Mouse (Mus musculus) layer of hippocampus, adult 2 months (tissue): ENCODE measurements around the gene Olfr871. TPM values are rescaled to one million over a fixed set of nuclear protein-coding genes. Genes with fewer than 3 reads are reported as not detected.
"Not testable (repeated sequence)": the region's sequence is repeated elsewhere in the genome, so short reads cannot be mapped to it uniquely, and the experiment has no call there.

Experiments used
- DNase-seq, 2 experiments: peaks; one replicate each; pipeline ENCODE4 v3.0.0; 2022; ENCODE audit warnings: low spot score in 2 of 2
- H3K27ac ChIP-seq: fragments of 200-600 bp; 2 replicates; pipeline ENCODE4 v1.8.1; 2022
- H3K4me3 ChIP-seq: fragments of 200-600 bp; 2 replicates; pipeline ENCODE4 v1.8.1; 2022; ENCODE audit warnings: mild to moderate bottlenecking
- CTCF ChIP-seq: fragments of 200-600 bp; conservative IDR thresholded peaks from 2 replicates; pipeline ENCODE4 v1.8.1; 2022; ENCODE audit warnings: antibody characterized with exemption, mild to moderate bottlenecking, moderate library complexity
- long read RNA-seq, 2 experiments: library from polyadenylated mRNA; stranded (forward); transcript quantifications; one replicate each; pipeline ENCODE4 v2.0.0; 2021; ENCODE audit warnings: borderline mapping rate in 2 of 2
- total RNA-seq, 2 experiments: library from RNA; stranded (reverse); gene quantifications; 2 replicates each; pipeline ENCODE4 v1.2.3; 2021

The Olfr871 gene
- total RNA-seq: not detected
- long read RNA-seq, experiment 1: 0 reads
- long read RNA-seq, experiment 2: 0 reads

DNA sequence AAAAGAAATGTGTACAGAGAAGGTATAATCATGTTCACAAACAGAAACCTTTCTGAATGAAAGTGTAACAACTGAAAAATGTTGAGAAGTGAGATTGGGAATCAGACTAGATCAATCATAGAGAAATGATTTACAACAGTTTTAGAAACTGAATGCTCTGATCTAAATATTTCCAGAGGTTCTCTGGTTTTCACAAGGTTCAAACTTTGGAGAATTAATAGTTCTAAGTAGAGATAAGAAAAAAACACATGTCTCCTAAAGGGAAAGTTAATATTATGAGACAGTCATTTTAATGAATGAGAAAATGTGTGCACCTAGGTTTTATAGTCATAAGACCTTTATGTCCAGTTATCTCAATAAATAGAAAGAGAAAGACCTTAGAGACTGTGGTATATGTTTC, at the start of gene Olfr871:
Gene Olfr871, plus strand, starts transcription at position 301 of the 400 bp plus-strand sequence.
- TF ChIP-seq CTCF: no peak
- Histone ChIP-seq H3K27ac (no peak within 1 kb of the TSS), H3K4me3 (no peak within 1 kb of the TSS)
- no peak for DNase-seq

DNA sequence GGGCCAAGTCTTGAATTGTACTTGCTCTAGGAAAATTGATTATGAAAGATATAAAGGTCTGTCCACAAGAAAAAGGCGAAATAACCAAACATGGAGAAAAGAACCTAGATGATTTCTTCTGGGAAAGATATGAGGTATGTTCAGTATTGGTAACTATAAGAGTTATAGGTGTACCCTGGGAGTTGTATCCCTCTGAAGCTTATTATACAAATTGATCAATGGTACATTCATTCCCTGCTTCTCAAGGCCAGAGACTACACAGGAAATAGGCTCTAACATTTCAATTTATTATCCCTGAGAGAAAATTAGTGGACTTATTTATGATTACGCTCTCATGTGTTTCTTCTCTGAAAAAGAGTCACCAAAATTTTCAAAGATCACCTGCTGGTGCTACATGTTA, 38.0 kb upstream of the Olfr871 start, which contains the start of gene Olfr870:
Gene Olfr870, minus strand, starts transcription at position 101 of the 400 bp plus-strand sequence.
- H3K27ac ChIP-seq: no peak within 1 kb of the TSS
- no peak for TF ChIP-seq CTCF
- DNase-seq: no peak
- no peak within 1 kb of the TSS for H3K4me3 ChIP-seq

GRCm38 (mm10) chr9:20179463-20179862, 32.5 kb upstream of the Olfr871 start:
- H3K4me3 ChIP-seq: no peak overlapping the region
- no peak for TF ChIP-seq CTCF
- H3K27ac ChIP-seq: no peak overlapping the region
- DNase-seq: no peak

DNA sequence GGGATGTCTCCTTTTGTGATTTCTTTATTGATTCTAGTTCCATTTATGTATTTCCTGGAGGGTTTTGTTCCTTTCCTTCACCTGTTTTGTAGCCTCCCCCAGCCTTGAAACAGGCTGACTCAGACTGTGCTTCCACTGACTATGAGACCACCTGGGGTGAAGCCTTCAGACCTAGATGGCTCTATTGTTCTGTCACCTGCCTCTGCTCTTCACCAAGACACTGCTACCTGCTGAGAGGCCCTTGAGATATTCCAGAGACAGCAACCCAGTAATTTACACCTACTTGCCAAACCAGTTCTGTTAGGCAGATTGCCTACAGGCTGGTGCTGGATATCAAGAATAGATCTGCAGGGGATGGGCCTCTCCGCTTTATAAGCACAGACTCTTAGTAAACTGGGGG, 9.9 kb upstream of the Olfr871 start:
- no peak for TF ChIP-seq CTCF
- H3K27ac ChIP-seq: no peak overlapping the region
- no peak overlapping the region for H3K4me3 ChIP-seq
- DNase-seq: no peak

GRCm38 (mm10) chr9:20203413-20203984, 8.5 kb upstream of the Olfr871 start:
- H3K27ac ChIP-seq, H3K4me3 ChIP-seq, DNase-seq: not testable (repeated sequence)

DNA sequence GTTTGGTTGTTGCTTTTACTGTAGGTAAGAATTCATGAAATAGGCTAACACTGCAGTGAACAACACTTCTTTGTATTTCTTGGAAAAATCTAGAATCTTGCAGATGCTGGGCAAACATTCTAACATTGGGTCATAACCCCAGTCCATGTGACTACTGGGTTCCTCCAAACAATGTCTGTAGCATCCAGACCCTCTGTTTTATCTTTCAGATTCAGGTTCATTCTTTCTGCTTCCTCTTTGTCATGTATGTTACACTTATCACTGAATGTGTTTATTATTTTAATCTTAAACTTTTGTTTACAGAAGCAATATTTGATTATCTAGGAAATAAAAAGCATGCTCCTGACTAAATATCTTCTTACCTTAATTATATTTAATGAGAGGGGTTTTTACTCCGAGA, 1.2 kb upstream of the Olfr871 start:
- no peak overlapping the region for H3K27ac ChIP-seq
- TF ChIP-seq CTCF: no peak
- DNase-seq: no peak
- H3K4me3 ChIP-seq: no peak overlapping the region

GRCm38 (mm10) chr9:20211477-20211876, 530 bp upstream of the Olfr871 start:
- no peak for TF ChIP-seq CTCF
- Histone ChIP-seq H3K4me3 (no peak overlapping the region), H3K27ac (no peak overlapping the region)
- no peak for DNase-seq

DNA sequence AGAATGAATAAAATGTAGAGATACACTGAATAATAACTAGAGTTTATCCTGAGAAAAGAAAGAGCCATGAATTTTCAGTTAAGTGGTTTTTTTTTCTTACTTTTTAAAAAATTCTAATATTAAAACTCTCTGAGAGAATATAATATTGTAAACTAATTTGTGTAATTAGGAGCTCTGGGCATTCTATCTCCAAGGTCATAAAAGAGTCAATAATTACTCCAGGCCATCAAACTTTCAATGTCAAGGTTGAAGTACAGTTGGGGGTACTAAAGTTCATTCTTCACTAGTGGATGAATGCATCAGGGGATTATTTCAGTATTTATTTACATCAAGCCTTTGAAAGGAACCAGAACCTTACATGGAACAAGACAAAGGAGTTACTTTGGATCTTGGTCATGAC, 24.8 kb downstream of the Olfr871 start, which contains the start of gene Olfr872:
Gene Olfr872, plus strand, starts transcription at position 301 of the 400 bp plus-strand sequence.
- Histone ChIP-seq H3K4me3 (no peak within 1 kb of the TSS), H3K27ac (no peak within 1 kb of the TSS)
- no peak for DNase-seq
- no peak for TF ChIP-seq CTCF

- Histone ChIP-seq H3K27ac (no peak overlapping the region), H3K4me3 (no peak overlapping the region)
- TF ChIP-seq CTCF: no peak
- DNase-seq: no peak
These were observed 25.4 kb downstream of the Olfr871 start for GRCm38 (mm10) chr9:20237378-20237777.

Other genes starting within 250 kb of the Olfr871 start
- gene Olfr866, start 184.2 kb upstream of the Olfr871 start, total RNA-seq: not detected
- not detected for gene Olfr867, start 154.6 kb upstream of the Olfr871 start, total RNA-seq
- gene Olfr868, start 113.6 kb upstream of the Olfr871 start, total RNA-seq: not detected
- not detected for gene Olfr869, start 83.2 kb upstream of the Olfr871 start, total RNA-seq
- not detected for gene Olfr870, start 38.1 kb upstream of the Olfr871 start, total RNA-seq
- gene Olfr872, start 24.9 kb downstream of the Olfr871 start, total RNA-seq: not detected
- not detected for gene Olfr39, start 70.1 kb downstream of the Olfr871 start, total RNA-seq
- gene Olfr873, start 86.3 kb downstream of the Olfr871 start, total RNA-seq: not detected
- gene Olfr18, start 123.9 kb downstream of the Olfr871 start, total RNA-seq: not detected
- gene Zfp560, start 173.0 kb downstream of the Olfr871 start, total RNA-seq: 1 to 10 TPM; 8.2 to 9.7 TPM
- 10 to 100 TPM; 26.4 to 28.1 TPM for gene Zfp26, start 248.0 kb downstream of the Olfr871 start, total RNA-seq